Mouse (Mus musculus): ENCODE measurements around the gene Pradc1. TPM values are rescaled to one million over a fixed set of nuclear protein-coding genes. Genes with fewer than 3 reads are reported as not detected.

Gene Pradc1
- polyA plus RNA-seq (2015; fragmentation: Nextera tagmentation; extraction: Ambion mirVana), result 31.7 and 34.9 TPM in 2 replicates

- H3K4me3 ChIP-seq, result peak within 1 kb of the TSS; percentile 71
- peak within 1 kb of the TSS; percentile 94 for H3K27ac ChIP-seq
- H3K9ac ChIP-seq, result peak within 1 kb of the TSS; percentile 90
- H3K36me3 ChIP-seq, result peaks cover 6% of the 10 kb centered on the region; the same call in 1 of the 2 replicates
- H3K9me3 ChIP-seq, result no peaks in the 10 kb centered on the region
- H3K4me2 ChIP-seq, result peak within 1 kb of the TSS; percentile 96
- peak; percentile 91 for ATAC-seq (ENCODE audit: insufficient number of reproducible peaks, insufficient read depth, low FRiP score, low TSS enrichment, low read depth)
- H3K27me3 ChIP-seq, result no peaks in the 10 kb centered on the region
- H3K4me1 ChIP-seq, result peaks cover 34% of the 10 kb centered on the region
- WGBS, result under 1% methylated on average over 54 of the region's 54 CpGs
Measured at GRCm38 (mm10) chr6:85451664-85452410, at the start of gene Pradc1. Gene Pradc1 (minus strand): TSS chr6:85451970.

- WGBS, result 69% methylated on average over 1 of the region's 1 CpGs
- Histone ChIP-seq H3K4me3 (no peak overlapping the region), H3K9me3 (no peaks in the 10 kb centered on the region), H3K27ac (no peak overlapping the region), H3K4me1 (peaks cover 15% of the 10 kb centered on the region), H3K36me3 (no peaks in the 10 kb centered on the region), H3K4me2 (no peak overlapping the region), H3K27me3 (peaks cover 46% of the 10 kb centered on the region), H3K9ac (no peak overlapping the region)
- ATAC-seq (ENCODE audit: insufficient number of reproducible peaks, insufficient read depth, low FRiP score, low TSS enrichment, low read depth), result no peak
Measured at GRCm38 (mm10) chr6:85500416-85500815, 48.6 kb upstream of the Pradc1 start.

GRCm38 (mm10) chr6:85498147-85498546 is 46.4 kb upstream of the Pradc1 start:
- no peak overlapping the region for H3K9ac ChIP-seq
- no peaks in the 10 kb centered on the region for H3K9me3 ChIP-seq
- H3K27ac ChIP-seq, result no peak overlapping the region
- WGBS, result 61% methylated on average over 9 of the region's 9 CpGs
- peaks cover 25% of the 10 kb centered on the region for H3K27me3 ChIP-seq
- H3K36me3 ChIP-seq, result no peaks in the 10 kb centered on the region
- H3K4me2 ChIP-seq, result no peak overlapping the region
- H3K4me1 ChIP-seq, result peaks cover 14% of the 10 kb centered on the region
- no peak for ATAC-seq (ENCODE audit: insufficient number of reproducible peaks, insufficient read depth, low FRiP score, low TSS enrichment, low read depth)
- H3K4me3 ChIP-seq, result no peak overlapping the region

- Histone ChIP-seq H3K4me1 (peaks cover 5% of the 10 kb centered on the region), H3K9ac (no peak overlapping the region), H3K4me2 (no peak overlapping the region), H3K36me3 (no peaks in the 10 kb centered on the region), H3K27ac (no peak overlapping the region), H3K4me3 (no peak overlapping the region), H3K27me3 (peaks cover 19% of the 10 kb centered on the region), H3K9me3 (no peaks in the 10 kb centered on the region)
- no peak for ATAC-seq (ENCODE audit: insufficient number of reproducible peaks, insufficient read depth, low FRiP score, low TSS enrichment, low read depth)
Measured at GRCm38 (mm10) chr6:85496976-85497375, 45.2 kb upstream of the Pradc1 start.

- Histone ChIP-seq H3K36me3 (no peaks in the 10 kb centered on the region), H3K9me3 (no peaks in the 10 kb centered on the region), H3K9ac (no peak overlapping the region), H3K4me2 (no peak overlapping the region), H3K4me1 (no peaks in the 10 kb centered on the region), H3K4me3 (no peak overlapping the region), H3K27me3 (peaks cover 12% of the 10 kb centered on the region), H3K27ac (no peak overlapping the region)
- WGBS, result 45% methylated on average over 3 of the region's 3 CpGs
- no peak for ATAC-seq (ENCODE audit: insufficient number of reproducible peaks, insufficient read depth, low FRiP score, low TSS enrichment, low read depth)
Measured at GRCm38 (mm10) chr6:85491606-85492005, 39.8 kb upstream of the Pradc1 start.

- 86% methylated on average over 4 of the region's 4 CpGs for WGBS
Measured at GRCm38 (mm10) chr6:85490252-85490651, 38.5 kb upstream of the Pradc1 start.

GRCm38 (mm10) chr6:85489717-85490116 is 37.9 kb upstream of the Pradc1 start:
- no peak for ATAC-seq (ENCODE audit: insufficient number of reproducible peaks, insufficient read depth, low FRiP score, low TSS enrichment, low read depth)
- 80% methylated on average over 3 of the region's 3 CpGs for WGBS
- H3K4me2 ChIP-seq, result no peak overlapping the region
- no peaks in the 10 kb centered on the region for H3K9me3 ChIP-seq
- peaks cover 3% of the 10 kb centered on the region for H3K4me1 ChIP-seq
- peaks cover 24% of the 10 kb centered on the region for H3K27me3 ChIP-seq
- no peaks in the 10 kb centered on the region for H3K36me3 ChIP-seq
- no peak overlapping the region for H3K27ac ChIP-seq
- no peak overlapping the region for H3K9ac ChIP-seq
- no peak overlapping the region for H3K4me3 ChIP-seq

More at GRCm38 (mm10) chr6:85490252-85490651, 38.5 kb upstream of the Pradc1 start:
- Histone ChIP-seq H3K4me3 (no peak overlapping the region), H3K9ac (no peak overlapping the region), H3K9me3 (no peaks in the 10 kb centered on the region), H3K4me2 (no peak overlapping the region), H3K27ac (no peak overlapping the region), H3K27me3 (peaks cover 19% of the 10 kb centered on the region), H3K36me3 (no peaks in the 10 kb centered on the region), H3K4me1 (no peaks in the 10 kb centered on the region)
- no peak for ATAC-seq (ENCODE audit: insufficient number of reproducible peaks, insufficient read depth, low FRiP score, low TSS enrichment, low read depth)

- 58% methylated on average over 4 of the region's 4 CpGs for WGBS
- Histone ChIP-seq H3K27ac (no peak overlapping the region), H3K36me3 (no peaks in the 10 kb centered on the region), H3K9me3 (no peaks in the 10 kb centered on the region), H3K4me1 (peaks cover 15% of the 10 kb centered on the region), H3K27me3 (peaks cover 36% of the 10 kb centered on the region), H3K9ac (no peak overlapping the region), H3K4me3 (no peak overlapping the region), H3K4me2 (no peak overlapping the region)
- ATAC-seq (ENCODE audit: insufficient number of reproducible peaks, insufficient read depth, low FRiP score, low TSS enrichment, low read depth), result no peak
Measured at GRCm38 (mm10) chr6:85488510-85488909, 36.7 kb upstream of the Pradc1 start.

- Histone ChIP-seq H3K27me3 (peaks cover 61% of the 10 kb centered on the region), H3K36me3 (no peaks in the 10 kb centered on the region), H3K9me3 (no peaks in the 10 kb centered on the region), H3K4me1 (peaks cover 15% of the 10 kb centered on the region), H3K4me3 (no peak overlapping the region), H3K9ac (no peak overlapping the region), H3K27ac (no peak overlapping the region), H3K4me2 (no peak overlapping the region)
- WGBS, result 47% methylated on average over 2 of the region's 2 CpGs
- no peak for ATAC-seq (ENCODE audit: insufficient number of reproducible peaks, insufficient read depth, low FRiP score, low TSS enrichment, low read depth)
Measured at GRCm38 (mm10) chr6:85485738-85486137, 34.0 kb upstream of the Pradc1 start.

- Histone ChIP-seq H3K36me3 (no peaks in the 10 kb centered on the region), H3K4me1 (peaks cover 15% of the 10 kb centered on the region), H3K4me3 (peak overlapping the region; percentile 43), H3K27ac (no peak overlapping the region), H3K9ac (peak overlapping the region; percentile 52; the same call in 1 of the 2 replicates), H3K9me3 (no peaks in the 10 kb centered on the region), H3K4me2 (peak overlapping the region; percentile 64), H3K27me3 (peaks cover 77% of the 10 kb centered on the region)
- WGBS, result 3% methylated on average over 92 of the region's 92 CpGs
- ATAC-seq (ENCODE audit: insufficient number of reproducible peaks, insufficient read depth, low FRiP score, low TSS enrichment, low read depth), result no peak
Measured at GRCm38 (mm10) chr6:85483843-85484721, 32.3 kb upstream of the Pradc1 start.

GRCm38 (mm10) chr6:85480685-85481084 is 28.9 kb upstream of the Pradc1 start:
- no peaks in the 10 kb centered on the region for H3K9me3 ChIP-seq
- H3K9ac ChIP-seq, result no peak overlapping the region
- 68% methylated on average over 16 of the region's 16 CpGs for WGBS
- H3K4me3 ChIP-seq, result no peak overlapping the region
- peaks cover 17% of the 10 kb centered on the region for H3K4me1 ChIP-seq
- no peak overlapping the region for H3K4me2 ChIP-seq
- peaks cover 78% of the 10 kb centered on the region for H3K27me3 ChIP-seq
- no peak overlapping the region for H3K27ac ChIP-seq
- no peaks in the 10 kb centered on the region for H3K36me3 ChIP-seq
- ATAC-seq (ENCODE audit: insufficient number of reproducible peaks, insufficient read depth, low FRiP score, low TSS enrichment, low read depth), result no peak
